Mouse (Mus musculus) urinary bladder, postnatal 25 days (tissue): Measurements from ENCODE around the gene Spsb1.

Experiments
- DNase-seq: peaks from one replicate; pipeline ENCODE4 v3.0.0; 2022; ENCODE audit warnings: low spot score

Gene Spsb1

DNA sequence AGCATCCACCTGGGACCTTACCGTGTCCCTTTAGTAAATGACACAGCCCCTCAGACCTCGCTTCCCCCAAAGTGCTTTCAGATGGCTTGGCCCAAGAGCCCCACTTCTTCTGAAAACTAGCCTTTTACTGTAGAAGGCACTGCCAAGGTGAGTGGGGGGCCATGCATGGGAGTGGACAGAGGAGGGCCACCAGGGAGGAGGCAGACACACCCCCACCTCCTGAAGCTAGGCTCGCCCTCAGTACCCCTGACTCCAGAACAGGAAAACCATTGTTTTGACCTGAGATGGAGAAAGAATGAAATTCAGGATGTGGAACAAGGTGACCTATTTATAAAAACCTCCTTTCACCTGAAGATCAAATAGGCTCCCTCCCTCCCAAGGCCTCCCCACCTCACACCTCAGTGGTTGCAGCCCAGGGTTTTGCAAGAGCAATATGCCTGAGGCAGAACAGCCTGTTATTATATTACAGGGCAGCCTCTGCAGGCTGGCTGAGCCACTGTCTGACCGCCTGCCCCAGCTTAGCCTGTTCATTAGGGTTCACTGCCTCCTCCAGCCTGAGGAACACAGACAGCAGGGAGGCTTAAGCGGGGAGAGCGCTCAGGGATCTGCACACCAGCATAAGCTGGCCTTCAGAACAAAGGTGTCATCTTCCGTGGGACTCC, 41.0 kb downstream of the Spsb1 start:
- no peak for DNase-seq

GRCm38 (mm10) chr4:149912451-149912850, 42.4 kb downstream of the Spsb1 start:
- DNase-seq = no peak

GRCm38 (mm10) chr4:149910558-149910957, 44.3 kb downstream of the Spsb1 start:
- no peak for DNase-seq

GRCm38 (mm10) chr4:149909551-149909950, 45.3 kb downstream of the Spsb1 start:
- no peak for DNase-seq

GRCm38 (mm10) chr4:149908923-149909322, 45.9 kb downstream of the Spsb1 start:
- no peak for DNase-seq

DNA sequence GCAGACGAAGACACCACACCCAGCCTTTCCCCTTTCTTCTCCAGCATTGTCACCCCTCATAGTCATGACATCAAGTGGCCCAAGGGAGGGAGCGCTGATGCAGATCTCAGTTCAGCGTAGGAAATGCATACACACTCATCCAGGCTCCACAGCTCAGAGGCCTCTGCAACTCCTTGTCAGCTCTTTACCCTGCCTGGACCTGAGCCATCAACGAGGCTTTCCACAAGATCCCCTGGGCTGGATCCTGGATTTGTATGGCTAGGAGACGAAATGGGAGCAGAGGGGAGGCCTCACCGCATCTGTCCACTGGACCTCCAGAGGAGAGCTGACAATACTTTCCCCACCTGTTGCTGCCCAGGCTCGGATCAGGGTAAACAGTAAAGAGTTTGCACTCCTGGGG, 47.2 kb downstream of the Spsb1 start:
- no peak for DNase-seq

GRCm38 (mm10) chr4:149906921-149907320, 47.9 kb downstream of the Spsb1 start:
- DNase-seq = no peak

DNA sequence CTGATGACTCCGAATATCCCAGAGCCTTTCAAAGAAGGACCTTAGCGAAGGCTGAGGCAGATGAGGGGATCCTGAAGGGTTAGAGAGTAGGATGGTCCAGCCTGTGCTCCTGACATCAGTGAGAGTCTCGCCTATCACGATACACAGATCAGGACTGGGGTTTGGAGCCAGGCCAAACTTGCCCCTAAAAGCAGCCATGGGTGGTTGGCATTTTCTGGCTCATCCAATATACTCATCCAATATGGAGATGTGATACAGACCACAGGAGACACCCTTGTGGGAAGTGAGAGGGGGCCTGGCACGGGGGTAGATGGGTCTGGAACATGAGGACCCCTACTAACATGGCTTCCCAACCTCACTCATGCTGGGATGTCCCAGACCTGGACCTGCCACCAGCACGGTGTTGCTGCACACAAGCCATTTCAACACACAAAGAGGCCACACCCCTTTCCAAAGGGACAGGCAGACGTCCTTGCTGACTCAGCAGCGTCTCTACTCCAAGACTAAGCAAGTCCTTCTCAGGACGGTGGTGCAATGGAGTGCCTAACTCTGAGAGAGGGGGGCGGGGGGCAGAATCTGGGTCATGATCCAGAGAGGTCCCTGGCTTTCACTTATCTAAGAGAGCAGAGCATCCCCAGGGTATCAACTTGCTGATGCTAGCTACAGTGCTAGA, 49.4 kb downstream of the Spsb1 start:
- no peak for DNase-seq

- DNase-seq = no peak
These were observed 51.8 kb downstream of the Spsb1 start for GRCm38 (mm10) chr4:149903026-149903425.

DNA sequence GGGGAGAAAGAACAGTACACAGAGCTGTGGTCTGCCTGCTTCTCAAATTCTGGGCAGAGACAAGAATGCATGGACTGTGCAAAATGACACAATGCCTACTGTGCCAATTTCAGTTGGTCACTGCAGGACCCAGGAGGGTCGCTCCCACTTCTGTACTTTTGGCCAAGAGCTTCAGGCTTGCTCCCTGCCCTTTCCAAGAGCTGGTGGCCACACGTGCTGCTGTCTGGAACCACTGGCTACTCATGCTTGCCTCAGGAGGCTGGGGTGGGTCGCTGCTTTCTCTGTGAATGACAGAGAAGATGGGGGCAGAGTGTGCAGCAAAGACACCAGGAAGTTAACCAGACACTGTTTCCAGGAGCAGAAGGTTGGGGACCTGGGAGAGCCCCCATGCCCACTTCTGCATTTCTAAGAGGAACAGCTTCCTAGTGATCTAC, 53.5 kb downstream of the Spsb1 start:
- DNase-seq = no peak

- no peak for DNase-seq
These were observed 57.1 kb downstream of the Spsb1 start for GRCm38 (mm10) chr4:149897661-149898260.

- no peak for DNase-seq
These were observed 58.8 kb downstream of the Spsb1 start for GRCm38 (mm10) chr4:149896024-149896538.

- no peak for DNase-seq
These were observed 59.6 kb downstream of the Spsb1 start for GRCm38 (mm10) chr4:149895226-149895625.

DNA sequence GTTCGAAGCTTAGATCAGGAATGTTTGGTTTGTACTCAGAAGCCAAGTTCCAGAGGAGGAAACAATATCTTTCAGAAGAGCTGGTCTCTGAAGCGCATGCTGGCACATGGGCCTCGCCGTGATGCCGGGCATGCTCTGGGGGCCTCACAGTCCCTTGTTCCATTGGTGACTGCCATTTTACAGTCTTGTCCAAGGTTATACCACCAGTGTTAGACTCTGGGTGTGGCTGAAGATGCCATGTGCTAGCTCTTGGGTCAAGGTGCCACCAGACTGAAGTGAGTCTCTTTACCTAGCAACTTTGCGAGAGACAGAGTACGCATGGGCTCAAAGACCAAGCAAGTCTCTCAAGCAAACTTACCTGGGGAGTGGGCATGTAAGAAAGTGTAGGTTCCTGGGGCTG, 60.5 kb downstream of the Spsb1 start:
- no peak for DNase-seq

- DNase-seq = no peak
These were observed 61.2 kb downstream of the Spsb1 start for GRCm38 (mm10) chr4:149893611-149894151.

GRCm38 (mm10) chr4:149891172-149891960, 63.5 kb downstream of the Spsb1 start:
- no peak for DNase-seq

DNA sequence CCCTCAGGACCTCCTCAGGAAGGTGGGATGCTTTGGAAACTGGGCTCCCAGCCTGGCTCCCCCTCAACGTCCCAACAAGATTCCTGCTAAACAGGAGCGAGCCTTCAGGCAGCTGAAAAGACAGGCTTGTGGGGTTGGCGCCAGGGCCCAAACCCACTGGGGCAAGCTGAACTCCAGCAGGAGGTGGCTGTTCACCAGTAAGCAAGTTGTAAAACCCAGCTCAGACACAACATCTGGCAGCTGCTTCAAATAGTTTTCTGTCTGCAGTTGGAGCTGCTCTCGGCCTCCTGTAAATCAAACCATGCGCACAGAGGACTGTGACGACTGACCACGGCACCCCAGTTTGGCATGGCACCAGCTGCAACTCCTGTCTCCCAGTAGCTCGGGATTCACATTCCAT, 64.3 kb downstream of the Spsb1 start:
- peak; percentile 45 for DNase-seq

DNA sequence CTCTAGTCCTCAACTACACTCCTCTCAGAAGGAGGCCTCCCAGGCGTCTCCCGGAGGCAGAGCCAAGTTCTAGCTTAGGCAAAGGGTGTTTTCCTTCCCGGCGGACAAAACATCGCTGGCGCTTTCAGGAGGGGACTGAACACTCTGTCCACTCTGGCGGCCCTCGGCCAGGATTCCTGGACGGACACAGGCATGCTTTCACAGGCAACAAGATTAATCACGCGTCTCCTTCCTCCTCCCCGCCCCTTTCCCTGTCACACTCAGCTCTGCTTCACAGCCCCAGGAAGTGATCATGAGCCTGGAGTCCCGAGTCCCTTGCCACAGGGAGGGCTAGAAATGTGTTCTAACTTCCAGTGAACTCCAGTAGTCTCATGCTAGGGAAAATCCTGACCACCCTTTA, 65.0 kb downstream of the Spsb1 start:
- peak; percentile 73 for DNase-seq

GRCm38 (mm10) chr4:149888736-149889470, 65.9 kb downstream of the Spsb1 start:
- DNase-seq = no peak

GRCm38 (mm10) chr4:149888156-149888555, 66.7 kb downstream of the Spsb1 start:
- DNase-seq = no peak
